Mouse (Mus musculus) cerebellum, adult 11 months (tissue): Measurements from ENCODE around the gene Dnaic1.

Experiments used
- DNase-seq: peaks from one replicate; pipeline ENCODE4 v3.0.0; 2022

Gene Dnaic1

DNA sequence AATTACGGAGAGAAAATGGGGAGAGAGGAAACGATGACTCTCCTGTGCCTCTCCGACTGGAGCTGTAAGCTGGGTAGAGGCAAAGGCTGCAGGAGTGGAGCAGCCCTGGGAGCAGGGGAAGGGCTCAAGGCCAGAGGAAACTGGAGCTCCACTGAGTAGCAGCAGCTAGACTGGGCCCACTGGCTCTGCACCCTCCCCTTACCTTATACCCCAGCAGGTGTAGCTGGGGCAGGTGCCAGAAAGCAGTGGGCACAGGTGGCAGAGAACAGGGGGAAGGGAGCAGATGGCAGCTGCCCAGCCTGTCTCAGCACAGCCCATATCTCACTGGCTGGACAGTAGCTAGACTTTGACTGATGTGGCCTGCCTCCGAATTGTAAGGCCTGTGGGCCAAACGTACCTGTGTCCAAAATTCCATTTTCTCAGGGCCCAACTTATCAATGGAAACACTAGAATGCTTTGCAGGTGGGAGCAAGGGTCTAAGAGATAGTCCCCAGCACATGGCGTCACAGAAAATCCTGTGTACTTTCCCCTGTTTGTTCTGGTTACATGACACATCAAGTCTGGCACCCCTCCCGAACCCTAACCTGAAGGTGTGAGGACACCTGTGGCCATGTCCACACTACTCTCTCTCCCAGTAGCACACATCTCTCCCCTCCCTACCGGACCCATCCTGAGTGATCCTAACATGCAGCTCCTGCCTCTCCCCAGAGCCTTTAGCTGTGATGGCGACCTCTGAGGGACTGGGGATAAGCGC lies 67.5 kb downstream of the Dnaic1 start:
- DNase-seq: peak; percentile 82

DNA sequence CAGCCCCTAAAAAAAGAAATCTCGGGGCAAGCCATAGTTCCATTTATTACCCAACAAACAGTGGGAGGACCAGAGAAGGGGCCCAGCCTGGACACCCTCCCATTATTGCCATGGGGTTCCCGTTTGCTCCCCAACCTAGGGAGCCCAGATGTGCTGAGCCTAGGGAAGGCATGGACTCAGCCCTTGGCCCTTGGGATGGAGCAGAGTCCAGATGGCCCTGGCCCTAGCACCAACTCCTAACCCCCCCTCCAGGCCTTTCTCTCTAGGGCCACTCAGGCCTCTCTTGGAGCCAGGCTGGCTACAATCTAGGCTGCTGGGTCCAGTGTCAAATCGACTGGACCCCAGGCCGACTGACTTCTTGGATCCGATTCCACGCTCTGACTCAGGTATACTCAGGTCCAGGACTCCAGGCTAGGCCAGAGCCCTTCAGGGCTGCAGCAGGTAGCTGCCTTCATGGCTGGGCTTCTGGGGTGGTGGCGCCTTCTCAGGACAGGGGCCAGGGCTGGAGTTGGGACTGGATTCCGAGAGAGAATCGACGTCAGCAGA lies 68.7 kb downstream of the Dnaic1 start:
- no peak for DNase-seq

DNA sequence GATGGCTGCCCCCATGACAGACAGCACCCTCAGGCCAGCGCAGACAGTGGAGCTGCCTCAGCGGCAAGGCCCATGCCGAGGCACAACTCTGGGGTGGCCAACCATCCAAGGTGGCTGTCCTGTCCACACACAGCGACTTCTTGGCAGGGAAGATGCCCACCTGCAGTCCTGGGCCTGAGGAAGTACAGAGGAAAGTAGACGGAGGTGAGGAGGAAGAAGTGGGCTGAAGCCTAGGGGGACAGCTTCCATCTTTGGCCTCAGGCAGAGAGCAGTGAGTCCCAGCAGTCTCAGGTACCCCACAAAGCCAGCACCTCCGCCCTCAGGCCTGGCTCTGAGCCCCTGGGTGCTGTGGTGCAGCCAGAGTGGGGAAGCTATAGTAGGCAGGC lies 69.2 kb downstream of the Dnaic1 start:
- peak; percentile 49 for DNase-seq

DNA sequence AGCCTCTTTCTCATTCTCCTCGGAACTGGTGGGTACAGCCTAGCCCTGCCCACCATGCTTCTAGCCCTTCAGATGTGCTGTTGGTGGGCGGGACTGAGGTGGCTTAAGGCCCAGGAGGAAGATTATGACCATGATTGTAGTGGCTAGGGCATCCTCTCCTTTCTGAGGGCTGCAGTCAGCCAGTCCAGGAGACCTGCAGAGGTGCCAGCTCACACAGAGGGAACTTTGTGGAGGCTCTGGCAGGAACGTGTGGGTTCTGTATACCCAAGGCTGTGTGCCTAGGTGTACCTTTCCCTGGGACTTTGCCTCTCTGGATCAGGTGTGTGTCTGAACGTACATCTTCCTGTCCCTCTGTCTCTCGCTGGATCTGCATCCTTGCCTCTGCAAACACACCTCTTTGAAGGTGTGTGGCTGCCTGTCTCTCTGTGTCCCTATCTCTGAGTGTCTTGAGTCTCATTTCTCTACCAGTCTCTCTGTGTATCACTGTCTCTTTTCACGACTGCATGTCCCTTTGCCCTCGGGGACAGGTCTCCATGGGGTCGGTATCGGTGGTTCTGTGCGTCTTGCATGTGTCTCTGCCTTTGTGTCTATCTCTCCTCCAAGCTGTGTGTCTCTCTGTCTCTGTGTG lies 69.8 kb downstream of the Dnaic1 start:
- no peak for DNase-seq

DNA sequence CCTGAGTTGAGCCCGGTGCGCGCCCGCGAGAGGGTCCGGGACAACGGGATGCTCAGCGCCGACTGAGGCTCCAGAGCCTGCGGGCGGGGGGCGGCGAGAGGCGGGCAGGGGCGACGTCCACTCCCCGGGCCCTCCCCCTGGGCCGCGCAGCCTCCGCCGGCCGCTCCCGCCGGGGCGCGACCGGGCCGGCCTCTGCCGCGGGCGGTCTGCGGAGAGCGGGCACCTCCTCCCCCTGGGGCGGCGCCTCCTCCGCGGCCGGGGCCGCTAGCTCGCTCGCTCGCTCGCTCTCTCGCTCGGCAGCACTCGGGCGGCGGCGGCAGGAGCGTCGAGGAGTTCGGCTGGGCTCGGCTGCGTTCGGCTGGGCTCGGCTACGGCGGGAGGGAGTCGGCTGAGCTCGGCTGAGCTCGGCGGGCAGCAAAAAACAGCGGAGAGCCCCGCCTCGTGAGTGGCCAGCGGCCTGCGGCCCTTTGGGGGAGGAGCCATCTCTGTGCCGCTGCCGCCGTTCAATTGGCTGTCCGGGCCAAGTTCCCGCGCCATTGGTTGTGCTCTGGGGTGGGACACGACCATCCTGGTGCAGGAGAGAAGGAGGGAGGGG lies 70.4 kb downstream of the Dnaic1 start, which contains the start of gene Enho:
TSS of gene Enho (minus strand) at position 412 of the 595 bp plus-strand sequence.
- DNase-seq: peak; percentile 97

DNA sequence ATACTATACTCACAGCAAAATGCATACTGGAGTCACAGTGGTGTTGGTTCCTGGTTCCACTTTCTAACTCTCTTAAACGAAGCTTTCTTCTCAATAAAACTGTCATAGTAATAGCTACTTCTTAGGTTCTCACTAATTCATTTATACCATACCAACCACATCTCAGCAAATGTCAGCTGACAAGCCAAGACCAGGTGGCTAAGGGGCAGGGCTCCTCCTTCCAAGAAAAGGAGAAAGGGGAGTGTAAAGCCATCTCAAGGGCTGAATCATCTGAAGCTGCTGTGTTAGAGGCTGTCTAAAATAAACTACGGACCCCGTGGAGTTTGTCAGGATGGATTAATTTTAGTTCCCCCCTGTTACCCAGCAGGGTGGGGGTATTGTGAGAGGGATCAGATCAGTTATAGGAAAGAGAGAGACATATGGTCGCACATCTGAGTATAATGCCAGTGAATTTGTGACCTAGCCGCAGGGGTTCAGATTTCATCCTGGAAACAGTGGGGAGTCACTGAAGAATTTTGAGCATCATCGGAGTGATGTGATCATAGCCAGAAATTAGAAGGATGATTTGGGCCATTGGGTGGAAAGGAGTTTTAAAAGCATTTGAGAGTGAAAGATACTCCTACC lies 71.7 kb downstream of the Dnaic1 start:
- DNase-seq: no peak

DNA sequence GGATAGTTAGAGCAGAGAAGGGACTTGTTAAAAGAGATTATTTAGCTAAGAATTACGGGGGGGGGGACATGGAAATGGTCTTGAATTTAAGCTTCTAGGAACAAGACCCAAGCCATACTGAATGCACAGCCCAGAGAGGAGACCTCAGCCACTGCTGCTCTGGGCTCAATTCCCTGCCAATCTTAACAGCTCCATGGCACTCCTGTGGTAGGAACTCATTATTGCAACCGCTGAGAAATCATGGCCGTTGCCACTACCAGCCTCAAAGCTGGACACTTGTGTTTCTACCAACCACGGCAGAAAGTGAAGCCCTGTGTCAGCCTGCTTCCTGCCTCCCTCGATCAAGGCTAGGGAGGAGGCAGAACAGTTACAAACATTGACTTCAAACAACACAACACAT lies 75.9 kb downstream of the Dnaic1 start:
- no peak for DNase-seq

DNA sequence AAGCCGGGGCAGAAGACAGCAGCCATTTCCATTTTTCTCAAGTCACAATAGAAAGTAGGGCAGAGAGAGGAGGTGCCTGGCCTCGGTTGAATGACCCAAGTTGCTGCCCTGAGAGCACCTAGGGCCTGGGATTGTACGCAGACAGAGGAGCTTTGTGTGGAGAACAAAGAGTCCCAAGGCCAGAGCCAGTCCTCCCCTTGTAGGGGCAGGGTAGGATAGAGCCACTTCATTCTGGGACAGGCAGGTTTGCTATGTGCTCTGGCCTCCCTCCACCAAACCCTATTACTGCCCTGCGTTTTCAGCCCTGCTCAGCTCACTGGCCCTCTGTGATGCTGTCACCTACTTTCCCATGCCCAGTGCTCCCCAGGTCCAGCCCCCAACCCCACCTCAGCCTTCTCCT lies 78.6 kb downstream of the Dnaic1 start:
- DNase-seq: no peak

DNA sequence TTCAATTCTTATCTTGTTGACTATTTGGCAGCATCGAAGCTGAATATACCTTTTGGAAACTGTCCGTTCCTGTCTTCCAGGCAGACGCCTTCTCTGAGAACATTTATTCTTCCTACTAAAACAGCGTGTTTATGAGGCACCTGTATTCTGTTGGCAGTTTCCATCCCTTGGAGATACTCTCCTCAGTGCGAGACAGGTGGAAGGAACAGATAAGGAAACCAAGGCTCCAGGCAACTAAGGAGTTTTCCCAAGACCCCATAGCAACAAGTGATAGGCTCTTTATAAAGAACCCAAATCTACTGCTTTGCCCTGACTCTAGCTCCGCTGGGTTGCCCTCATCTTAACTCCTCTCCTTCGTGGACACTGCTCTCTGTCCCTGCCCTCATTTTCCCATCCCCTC lies 79.1 kb downstream of the Dnaic1 start:
- DNase-seq: no peak

DNA sequence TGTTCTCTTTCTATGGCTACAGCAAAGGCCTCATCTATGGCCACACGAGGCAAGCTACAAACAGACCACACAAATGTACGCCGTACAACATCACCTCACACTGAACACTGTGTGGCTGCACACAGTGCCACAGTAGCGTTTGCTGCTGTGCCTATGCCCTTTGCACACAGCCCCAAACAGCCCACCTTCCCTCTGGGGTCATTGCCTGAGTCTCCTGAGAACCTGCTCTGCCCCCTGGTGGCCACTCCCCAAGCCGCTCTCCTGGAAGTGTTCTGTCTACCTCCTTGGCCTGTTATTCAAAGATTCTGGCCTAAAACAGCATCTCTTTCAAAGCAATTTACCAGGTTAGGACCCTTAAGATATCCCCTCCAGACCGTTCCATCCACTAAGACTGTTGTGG lies 83.7 kb downstream of the Dnaic1 start:
- peak; percentile 70 for DNase-seq

DNA sequence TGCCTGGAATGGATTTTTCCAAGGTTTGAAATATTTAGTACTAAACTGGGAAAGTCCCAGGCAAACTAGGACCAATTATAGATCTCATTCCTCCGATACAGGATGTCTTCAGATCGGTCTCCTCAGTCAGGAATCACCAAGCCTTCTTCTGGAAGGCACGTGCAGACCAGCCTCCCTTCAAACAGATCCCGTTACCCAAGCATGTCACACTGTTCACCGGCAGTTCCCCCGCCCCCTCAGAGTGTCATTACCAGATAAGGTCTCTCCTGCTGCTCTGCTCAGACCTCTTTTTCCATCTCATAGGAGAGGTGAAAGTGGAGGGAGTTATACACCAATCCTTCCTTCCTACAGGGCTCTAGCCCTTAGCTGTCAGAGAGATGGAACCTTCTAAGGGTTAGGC lies 84.2 kb downstream of the Dnaic1 start:
- no peak for DNase-seq

DNA sequence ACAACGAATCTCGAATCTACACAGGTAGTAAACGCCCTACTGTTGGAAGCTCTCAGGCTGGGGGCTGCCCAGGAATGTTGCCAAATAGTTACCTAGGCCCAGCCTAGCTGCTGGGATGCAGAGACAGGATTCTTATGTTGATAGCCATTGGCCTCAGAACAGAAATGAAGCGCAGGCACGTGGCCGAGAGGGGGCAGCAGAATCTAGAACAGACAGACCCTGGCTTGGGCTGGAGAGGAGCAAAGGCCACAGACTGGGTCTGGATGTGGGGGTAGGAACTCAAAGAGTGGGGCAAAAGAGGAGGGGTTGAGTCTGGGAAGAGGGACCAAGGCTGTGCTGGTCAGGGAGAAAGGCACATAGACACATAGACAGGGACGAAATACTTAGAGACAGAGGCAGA lies 84.6 kb downstream of the Dnaic1 start:
- DNase-seq: peak; percentile 70

DNA sequence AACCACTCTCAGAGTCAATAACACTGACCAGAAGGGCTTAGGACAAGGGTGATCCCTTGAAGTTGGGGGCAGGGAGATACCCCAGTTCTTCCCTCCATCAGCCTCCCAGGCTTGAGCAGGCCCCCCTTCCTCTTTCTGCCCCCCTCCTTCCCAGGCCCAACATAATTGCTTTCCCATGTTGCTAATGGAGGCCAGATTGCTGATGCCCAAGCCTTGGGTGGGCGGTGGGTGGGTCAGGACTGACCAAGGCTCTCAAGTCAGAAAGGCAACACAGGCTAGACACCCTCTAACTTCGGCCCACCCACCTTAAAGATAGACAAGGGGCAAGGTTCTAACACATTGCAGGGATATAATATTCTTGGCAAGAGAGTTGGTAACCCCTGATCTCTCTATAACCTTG lies 86.0 kb downstream of the Dnaic1 start:
- no peak for DNase-seq

DNA sequence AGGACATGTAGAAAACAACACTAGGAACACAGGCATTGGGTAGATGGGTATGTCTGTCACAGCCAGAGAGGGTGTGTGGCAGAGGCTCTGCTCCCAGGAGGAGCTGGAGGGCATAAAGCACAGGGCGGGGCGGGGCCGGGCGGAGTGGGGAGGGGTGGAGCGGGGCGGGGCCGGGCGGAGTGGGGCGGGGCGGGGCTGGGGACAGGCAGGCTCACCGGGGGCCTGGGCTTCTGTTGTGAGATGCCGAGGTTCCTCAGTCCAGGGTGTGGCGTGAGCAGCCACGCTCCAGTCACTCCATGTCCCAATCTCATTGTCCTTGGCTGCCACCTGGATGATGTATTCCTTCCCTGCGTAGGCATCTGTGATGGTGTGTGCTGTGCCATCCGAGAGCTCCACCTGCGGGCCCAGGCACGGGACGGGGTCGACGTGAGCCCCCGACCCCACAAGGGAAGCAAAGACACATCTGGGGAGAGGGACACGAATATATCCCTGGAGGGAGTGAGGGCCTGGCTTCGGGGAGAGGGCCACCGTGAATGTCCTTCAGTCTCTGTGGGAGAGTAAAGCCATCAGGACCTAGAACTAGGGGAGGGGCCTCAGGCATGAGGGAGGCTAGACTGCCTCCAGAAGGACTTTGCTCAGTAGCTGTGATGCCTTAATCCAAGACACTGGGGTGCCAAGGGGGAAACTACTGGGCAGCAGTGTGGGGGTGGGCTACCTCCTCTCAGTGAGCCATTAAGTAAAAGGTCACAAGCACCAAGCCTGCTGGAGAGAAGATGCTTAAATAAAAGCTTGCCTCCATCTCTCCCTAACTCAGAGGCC lies 89.2 kb downstream of the Dnaic1 start:
- no peak for DNase-seq

DNA sequence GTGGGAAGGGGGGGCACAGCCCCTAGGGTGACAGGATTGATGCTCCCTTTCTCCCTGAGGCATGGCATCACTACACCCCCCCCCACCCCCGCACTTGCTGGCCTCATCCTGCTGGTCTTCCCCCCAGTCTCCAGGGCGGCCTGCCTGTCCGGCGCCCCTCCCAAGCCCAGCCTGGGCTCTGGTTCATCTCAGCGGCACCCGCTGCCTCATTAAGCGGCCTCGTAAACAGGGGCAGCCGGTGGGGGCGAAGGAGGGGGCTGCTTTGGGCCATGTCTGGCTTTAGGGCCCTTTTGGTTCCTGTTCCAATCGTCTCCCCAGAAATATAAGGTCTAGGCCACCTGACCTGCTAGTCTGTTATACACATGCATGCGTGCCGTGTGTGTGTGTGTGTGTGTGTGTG lies 90.0 kb downstream of the Dnaic1 start:
- no peak for DNase-seq

DNA sequence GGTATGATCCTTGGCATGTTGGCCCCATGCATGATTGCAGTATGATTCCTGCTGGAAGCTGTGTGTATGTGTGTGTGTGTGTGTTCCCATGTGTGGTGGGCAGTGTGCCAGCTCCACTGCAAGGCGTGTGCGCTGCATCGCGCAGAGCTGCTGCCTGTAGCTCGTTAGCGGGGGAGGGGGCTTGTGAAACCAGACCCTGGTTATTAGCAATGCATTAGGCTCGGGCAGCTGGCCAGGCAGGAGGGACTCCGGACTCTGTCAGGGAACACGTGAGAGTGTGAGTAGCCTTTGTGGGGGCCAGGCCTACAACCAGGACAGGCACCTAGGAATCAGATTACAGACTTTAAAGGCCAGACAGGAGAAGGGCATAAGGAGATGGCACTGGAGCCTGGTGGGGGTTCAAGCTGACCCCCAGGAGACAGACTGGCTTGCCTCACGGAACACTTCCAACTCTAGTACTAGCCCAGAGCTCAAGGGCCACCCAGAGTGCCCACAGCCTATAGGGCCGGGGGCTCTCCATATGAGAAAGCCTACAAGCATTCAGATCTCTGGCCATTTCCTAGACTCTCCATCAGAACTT lies 91.4 kb downstream of the Dnaic1 start:
- DNase-seq: no peak

DNA sequence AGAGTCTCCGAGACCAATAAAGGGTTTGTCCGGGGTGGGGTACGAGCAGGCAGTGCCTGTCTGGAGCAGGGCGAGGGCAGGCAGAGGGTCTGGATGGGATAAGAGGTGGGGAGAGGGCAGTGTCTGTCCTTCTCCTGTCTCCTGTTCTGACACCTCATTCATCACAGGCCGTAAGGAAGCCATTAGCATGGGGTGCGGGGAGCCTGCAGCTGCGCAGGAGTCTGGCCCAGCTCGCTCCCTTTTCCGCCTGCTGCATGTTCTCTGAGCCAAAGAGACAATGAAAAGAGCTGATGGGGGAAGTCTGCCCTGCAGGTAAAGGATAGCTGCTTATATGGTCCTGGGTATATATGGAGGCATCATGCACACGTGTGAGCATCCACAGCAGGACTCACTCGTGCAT lies 93.1 kb downstream of the Dnaic1 start:
- no peak for DNase-seq

DNA sequence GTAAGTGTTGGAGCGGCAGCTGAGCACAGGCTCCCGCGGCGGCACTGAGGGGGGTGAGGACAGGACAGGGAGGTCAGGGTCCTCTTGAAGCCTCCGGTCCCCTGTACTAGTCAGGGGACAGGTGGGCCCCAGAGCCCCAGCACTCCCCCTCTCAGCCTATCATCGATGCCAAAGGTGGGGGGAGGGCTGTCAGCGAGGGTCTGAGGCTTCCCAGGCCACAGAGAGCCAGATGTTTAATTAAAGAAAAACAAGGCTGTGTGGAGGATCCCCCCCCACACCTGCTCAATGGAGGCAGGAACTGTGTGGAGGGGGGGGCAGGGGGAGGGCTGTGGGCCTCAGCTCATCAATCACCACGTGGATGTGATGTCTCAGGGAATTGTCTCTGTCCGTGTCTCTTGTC lies 94.0 kb downstream of the Dnaic1 start:
- no peak for DNase-seq

DNA sequence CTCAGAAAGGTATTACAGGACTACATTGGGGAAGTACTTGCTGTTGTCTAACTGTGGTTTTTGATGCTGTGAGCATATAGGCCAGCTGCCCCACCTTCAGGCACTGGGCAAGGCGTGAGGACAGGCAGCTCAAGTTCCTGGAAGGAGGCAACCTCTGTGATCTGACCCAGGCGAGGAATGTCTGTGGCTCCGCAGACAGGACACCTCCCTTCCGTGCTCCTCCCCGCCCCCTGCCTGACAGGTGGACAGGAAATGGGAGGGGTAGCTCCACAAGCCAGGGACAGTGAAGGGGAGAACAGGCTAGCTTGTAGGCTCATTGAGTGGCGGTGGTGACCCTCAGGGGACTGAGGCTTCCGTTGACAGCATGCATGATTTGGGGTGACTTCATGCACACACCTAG lies 95.0 kb downstream of the Dnaic1 start:
- DNase-seq: no peak

DNA sequence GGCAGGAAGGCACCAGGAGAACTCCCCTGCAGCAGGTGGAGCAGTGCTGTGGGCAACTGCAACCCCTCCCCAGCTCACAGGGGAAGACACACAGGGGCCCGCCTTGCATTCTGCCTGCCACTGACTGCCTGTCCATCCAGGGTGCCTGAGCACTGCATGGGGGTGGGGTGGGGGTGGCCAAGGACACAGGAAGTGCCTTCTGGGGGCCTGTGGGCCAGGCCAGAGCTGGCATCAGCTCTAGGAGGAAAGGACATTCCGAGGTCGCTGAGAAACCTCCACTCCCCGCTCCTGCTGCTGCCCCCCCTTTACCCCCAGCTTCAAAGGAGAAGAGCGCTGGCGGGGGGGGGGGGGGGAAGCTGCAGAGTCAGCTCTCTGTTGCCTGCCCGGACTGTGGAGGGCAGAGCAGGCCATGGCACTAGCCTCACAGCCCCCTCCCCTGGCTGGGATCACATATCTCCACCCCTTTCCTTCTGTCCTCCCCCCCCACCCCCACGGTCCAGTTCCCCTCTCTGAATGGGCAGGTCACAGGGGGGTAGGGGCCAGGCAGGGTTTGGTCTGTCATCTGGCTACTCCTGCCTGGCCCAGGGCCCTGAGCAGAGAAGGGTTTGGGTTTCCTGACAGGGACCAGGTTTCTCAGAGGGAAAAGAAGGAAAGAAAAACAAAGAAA lies 95.6 kb downstream of the Dnaic1 start:
- DNase-seq: no peak

DNA sequence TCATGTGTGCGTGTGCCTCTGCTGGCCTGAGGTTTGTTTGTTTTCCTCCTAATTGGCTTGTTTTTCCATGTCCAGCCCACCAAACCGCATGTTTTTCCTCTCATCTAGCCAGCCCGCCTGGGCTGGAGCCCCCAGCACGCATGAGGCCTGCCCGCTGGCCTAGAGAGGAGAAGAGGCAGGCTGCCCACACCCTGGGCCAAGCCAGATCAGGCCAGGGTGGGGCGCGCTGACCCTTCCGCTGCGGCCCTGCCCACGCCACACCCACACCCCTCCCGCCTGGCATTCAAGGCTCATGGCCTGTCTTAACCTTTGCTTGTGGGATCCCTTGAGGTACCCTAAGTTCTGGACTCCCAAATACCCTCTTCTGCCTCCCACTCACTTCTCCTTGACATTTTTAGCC lies 97.1 kb downstream of the Dnaic1 start:
- no peak for DNase-seq

DNA sequence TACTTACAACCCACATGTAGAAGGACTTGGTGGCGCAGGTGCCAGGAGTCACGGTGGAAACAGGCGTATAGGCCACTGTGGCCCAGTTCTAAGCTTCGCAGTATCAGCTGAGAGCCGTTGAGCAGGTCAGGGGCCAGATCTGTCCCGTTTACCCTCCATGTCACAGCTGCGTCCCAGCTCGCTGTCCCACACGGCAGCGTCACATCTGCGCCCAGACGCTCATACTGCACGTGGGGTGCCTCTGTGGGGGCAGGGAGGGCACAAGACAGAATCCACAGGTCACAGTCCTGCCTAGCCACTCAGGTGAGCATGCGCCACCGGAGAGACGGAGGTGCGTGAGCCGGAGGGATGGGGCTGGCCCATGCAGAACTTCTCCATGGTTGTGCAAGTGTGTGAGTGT lies 101.3 kb downstream of the Dnaic1 start:
- DNase-seq: no peak
